Mouse (Mus musculus): ENCODE results near the gene Sult4a1. TPM values are rescaled to one million over a fixed set of nuclear protein-coding genes. Genes with fewer than 3 reads are reported as not detected.

Gene Sult4a1
- polyA plus RNA-seq (2014; fragmentation: Illumina TruSeq; extraction: RNeasy Lipid Tissue Mini Kit (QIAGEN cat#74804); ENCODE audit: insufficient read depth, low read depth, low replicate concordance), result 0.40 TPM

DNA sequence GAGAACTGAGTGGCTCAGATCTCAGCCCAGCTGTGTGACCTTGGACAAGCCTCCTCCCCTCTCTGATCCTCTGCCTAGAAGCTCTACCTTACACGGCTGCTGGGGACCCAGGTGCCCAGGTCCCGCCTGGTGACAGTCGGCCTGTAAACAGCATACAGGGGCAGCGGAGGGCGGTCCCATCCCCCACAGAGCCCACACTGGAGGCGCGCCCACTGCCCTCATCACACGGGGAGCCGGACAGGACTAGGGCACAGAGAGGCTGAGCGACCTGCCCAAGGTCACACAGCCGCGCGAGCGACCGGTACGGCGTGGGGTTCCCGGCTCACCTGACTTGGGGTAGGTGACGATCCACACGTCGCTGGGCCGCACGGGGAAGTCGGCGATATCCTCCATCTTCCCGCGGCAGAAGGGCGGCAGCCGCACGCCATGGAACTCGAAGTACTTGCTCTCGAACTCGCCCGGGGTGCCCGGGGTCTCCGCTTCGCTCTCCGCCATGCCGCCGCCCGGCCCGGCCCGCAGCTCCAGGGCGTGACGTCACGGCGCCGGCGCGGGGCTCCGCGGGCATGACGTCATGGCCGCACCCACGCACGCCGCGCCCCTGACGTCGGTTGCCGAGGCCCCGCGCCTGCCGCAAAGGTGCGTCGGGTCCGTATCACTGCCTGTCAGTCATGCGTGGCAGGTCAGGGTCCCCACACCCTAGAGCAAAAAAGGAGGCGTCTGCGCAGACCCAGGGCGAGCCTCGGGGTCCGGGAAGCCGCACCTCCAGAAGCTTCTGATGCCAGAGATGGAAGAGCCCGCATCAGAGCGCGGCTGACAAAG lies at the start of gene Sult4a1:
Sult4a1 (minus strand) TSS at position 650 of the 819 bp plus-strand sequence.

DNA sequence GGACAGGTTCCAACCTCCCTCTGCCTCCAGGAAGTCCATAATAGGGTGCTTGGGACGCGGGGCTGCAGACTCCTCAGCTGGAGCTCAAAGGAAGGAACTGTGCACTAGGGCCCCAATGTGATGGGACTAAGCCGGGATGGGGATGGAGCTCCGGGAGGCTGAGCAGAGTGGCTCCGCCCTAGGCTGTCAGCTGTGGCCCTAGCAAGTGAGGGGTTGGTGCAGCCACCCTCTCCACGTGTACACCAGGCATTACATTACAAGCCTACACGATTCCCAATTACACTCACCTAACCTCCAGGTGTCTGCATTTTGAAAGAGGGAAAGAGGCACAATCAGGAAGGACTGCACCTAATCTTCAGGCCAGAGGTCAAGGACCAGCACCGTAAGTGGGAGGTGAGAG lies 17.5 kb upstream of the Sult4a1 start, which contains the start of gene Pnpla5:
Pnpla5 (minus strand) TSS at position 101 of the 400 bp plus-strand sequence.

DNA sequence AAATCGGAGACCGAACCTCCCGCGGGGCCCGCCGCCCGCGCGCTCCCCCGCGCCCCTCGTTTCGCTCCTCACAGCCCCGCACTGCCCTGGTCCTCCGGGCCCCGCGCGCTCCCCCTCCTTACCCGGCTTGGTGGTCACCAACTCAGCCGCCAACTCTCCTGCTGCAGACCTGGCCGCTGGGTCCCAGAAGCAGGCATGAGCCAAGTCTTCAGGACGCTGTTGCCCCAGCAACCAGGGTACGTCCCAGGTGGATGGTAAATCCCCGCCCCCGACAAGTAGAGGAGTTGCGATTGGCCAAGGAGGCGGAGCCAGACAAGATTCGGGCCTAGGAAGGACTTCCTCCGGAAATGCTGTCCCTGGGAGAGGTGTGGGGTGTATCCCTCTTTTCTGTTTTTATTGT lies 40.4 kb downstream of the Sult4a1 start, which contains the start of gene Efcab6:
Efcab6 (minus strand) TSS at position 240 of the 400 bp plus-strand sequence.

Other genes starting within 250 kb of the Sult4a1 start
- gene Efcab6, start 40.4 kb downstream of the Sult4a1 start, polyA plus RNA-seq (2014; fragmentation: Illumina TruSeq; extraction: RNeasy Lipid Tissue Mini Kit (QIAGEN cat#74804); ENCODE audit: insufficient read depth, low read depth, low replicate concordance), result 1.5 TPM
- gene Pnpla5, start 17.4 kb upstream of the Sult4a1 start, polyA plus RNA-seq (2014; fragmentation: Illumina TruSeq; extraction: RNeasy Lipid Tissue Mini Kit (QIAGEN cat#74804); ENCODE audit: insufficient read depth, low read depth, low replicate concordance), result 0.91 TPM
- 2.6 TPM for gene Pnpla3, start 62.1 kb upstream of the Sult4a1 start, polyA plus RNA-seq (2014; fragmentation: Illumina TruSeq; extraction: RNeasy Lipid Tissue Mini Kit (QIAGEN cat#74804); ENCODE audit: insufficient read depth, low read depth, low replicate concordance)
- gene Samm50, start 86.5 kb upstream of the Sult4a1 start, polyA plus RNA-seq (2014; fragmentation: Illumina TruSeq; extraction: RNeasy Lipid Tissue Mini Kit (QIAGEN cat#74804); ENCODE audit: insufficient read depth, low read depth, low replicate concordance), result 41.4 TPM
- 29.9 TPM for gene Parvb, start 126.3 kb upstream of the Sult4a1 start, polyA plus RNA-seq (2014; fragmentation: Illumina TruSeq; extraction: RNeasy Lipid Tissue Mini Kit (QIAGEN cat#74804); ENCODE audit: insufficient read depth, low read depth, low replicate concordance)
- gene Parvg, start 218.3 kb upstream of the Sult4a1 start, polyA plus RNA-seq (2014; fragmentation: Illumina TruSeq; extraction: RNeasy Lipid Tissue Mini Kit (QIAGEN cat#74804); ENCODE audit: insufficient read depth, low read depth, low replicate concordance), result 8.3 TPM

All from lung, adult 10 weeks (tissue).